Mouse (Mus musculus) ES-E14 (cell line): ENCODE results near the gene Mesp1.

ENCODE experiments used
- CHD2 ChIP-seq: IDR thresholded peaks from 2 replicates; pipeline ENCODE4 v1.6.1; 2014; ENCODE audit warnings: mild to moderate bottlenecking, low read depth, low read length, inconsistent platforms
- MAFK ChIP-seq: IDR thresholded peaks from 2 replicates; pipeline ENCODE4 v1.6.1; 2014; ENCODE audit warnings: mild to moderate bottlenecking, low read depth, low read length, inconsistent platforms; ENCODE audit not compliant: insufficient read depth
- ZC3H11A ChIP-seq: IDR thresholded peaks from 2 replicates; pipeline ENCODE4 v1.6.1; 2012; ENCODE audit warnings: low read depth, mild to moderate bottlenecking, inconsistent platforms, low read length, borderline replicate concordance
- ZNF384 ChIP-seq: IDR thresholded peaks from 2 replicates; pipeline ENCODE4 v1.6.1; 2012; ENCODE audit warnings: low read depth, low read length, inconsistent platforms

- TF ChIP-seq ZC3H11A (no peak), CHD2 (no peak), MAFK (no peak), ZNF384 (no peak)
Measured at GRCm38 (mm10) chr7:79842163-79842562, 48.6 kb upstream of the Mesp1 start.
